Mouse (Mus musculus): ENCODE measurements at regions not wholly inside any gene's neighbourhood (a gene's known extent, or its start where the extent isn't known, plus 50 kb on each side); places are given as distances from the start of the nearest gene placed in this dataset.

DNA sequence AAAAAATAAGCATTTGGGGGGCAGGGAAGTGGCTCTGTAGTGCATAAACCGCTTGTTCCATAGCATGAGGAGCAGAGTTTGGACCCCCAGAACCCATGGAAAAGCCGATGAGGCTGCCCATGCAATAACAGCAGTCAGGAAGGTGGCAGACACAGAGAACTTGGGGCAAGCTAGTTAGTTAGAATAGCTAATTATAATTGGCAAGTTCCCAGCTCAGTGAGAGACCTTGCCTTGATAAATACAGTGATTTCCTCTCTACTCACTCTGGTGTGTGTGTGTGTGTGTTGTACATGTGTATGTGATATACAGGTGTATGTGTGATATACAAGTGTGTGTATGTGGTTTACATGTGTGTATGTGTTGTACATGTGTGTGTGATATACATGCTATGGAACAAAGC is 226.4 kb downstream of the 3110018I06Rik start:
- ATAC-seq (ENCODE audit: low FRiP score, low TSS enrichment) (no peak), DNase-seq (ENCODE audit: low spot score) (no peak)
- no peaks in the 10 kb centered on the region for H3K9me3 ChIP-seq (ENCODE audit: control insufficient read depth, low read length)
- TF ChIP-seq CTCF (IDR thresholded peaks at IDR 0.05; ENCODE audit: low read depth) (no peak), EP300 (optimal IDR thresholded peaks at IDR 0.05) (no peak)
- H3K36me3 ChIP-seq (ENCODE audit: control insufficient read depth, insufficient read depth, low read length), result no peaks in the 10 kb centered on the region
- no peaks in the 10 kb centered on the region for H3K27me3 ChIP-seq (ENCODE audit: control insufficient read depth, insufficient read depth, low read length)
- no peak overlapping the region for H3K4me2 ChIP-seq (replicated peaks; ENCODE audit: low read depth)
- no peaks in the 10 kb centered on the region for H3K4me1 ChIP-seq (replicated peaks; ENCODE audit: control insufficient read depth, insufficient read depth)
- H3K4me3 ChIP-seq (ENCODE audit: low read depth, low read length), result no peak overlapping the region
- no peak overlapping the region for H3K27ac ChIP-seq (replicated peaks)
- 87% methylated on average over 2 of the region's 2 CpGs for WGBS
- H3K9ac ChIP-seq (ENCODE audit: low read length), result no peak overlapping the region

DNA sequence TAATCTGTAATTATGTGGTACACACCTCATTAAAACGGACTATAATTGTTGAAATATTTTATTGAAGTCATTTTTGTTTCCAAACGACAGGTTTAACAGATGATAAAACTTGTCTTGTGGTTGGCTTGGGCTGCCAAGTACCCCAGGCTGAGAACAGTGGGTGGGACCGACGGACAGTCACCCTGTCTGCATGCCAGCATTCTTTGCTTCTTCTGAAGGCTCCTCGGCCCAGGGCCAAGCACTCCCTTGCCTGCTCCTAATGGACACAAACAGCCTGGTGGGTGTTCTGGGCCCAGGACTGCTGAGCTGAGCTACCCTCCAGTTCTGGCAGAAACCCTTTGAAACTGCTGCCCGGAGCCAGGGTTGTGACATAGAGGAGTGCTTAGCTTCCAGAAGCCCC is 227.4 kb downstream of the 3110018I06Rik start:
- Histone ChIP-seq H3K9me3 (ENCODE audit: control insufficient read depth, low read length) (no peaks in the 10 kb centered on the region), H3K27me3 (ENCODE audit: control insufficient read depth, insufficient read depth, low read length) (no peaks in the 10 kb centered on the region), H3K9ac (ENCODE audit: low read length) (no peak overlapping the region), H3K4me1 (replicated peaks; ENCODE audit: control insufficient read depth, insufficient read depth) (no peaks in the 10 kb centered on the region), H3K4me2 (replicated peaks; ENCODE audit: low read depth) (no peak overlapping the region), H3K4me3 (ENCODE audit: low read depth, low read length) (no peak overlapping the region), H3K36me3 (ENCODE audit: control insufficient read depth, insufficient read depth, low read length) (no peaks in the 10 kb centered on the region), H3K27ac (replicated peaks) (no peak overlapping the region)
- 31% methylated on average over 6 of the region's 6 CpGs for WGBS
- DNase-seq (ENCODE audit: low spot score), result no peak
- TF ChIP-seq EP300 (optimal IDR thresholded peaks at IDR 0.05) (no peak), CTCF (IDR thresholded peaks at IDR 0.05; ENCODE audit: low read depth) (no peak)
- no peak for ATAC-seq (ENCODE audit: low FRiP score, low TSS enrichment)

DNA sequence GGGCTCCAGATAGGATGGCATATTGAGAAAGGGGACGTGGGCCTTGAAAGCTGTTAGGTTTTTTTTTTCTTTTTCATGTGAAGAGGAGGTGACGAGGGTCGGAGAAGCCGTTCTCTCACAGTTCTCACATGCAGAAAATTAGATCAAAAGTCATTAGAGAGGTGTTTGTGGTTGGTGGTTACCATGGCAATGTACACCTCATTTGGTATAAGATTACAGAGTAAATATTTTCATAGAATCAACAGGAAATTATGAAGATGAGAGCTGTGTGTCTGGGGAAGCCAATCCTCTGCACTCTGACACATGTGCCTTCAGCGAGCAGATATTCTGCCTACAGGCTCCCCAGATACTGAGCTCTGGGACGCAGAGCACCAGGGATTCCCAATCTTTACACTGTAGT is 232.5 kb downstream of the 3110018I06Rik start:
- Histone ChIP-seq H3K27me3 (ENCODE audit: control insufficient read depth, insufficient read depth, low read length) (no peaks in the 10 kb centered on the region), H3K9me3 (ENCODE audit: control insufficient read depth, low read length) (no peaks in the 10 kb centered on the region), H3K36me3 (ENCODE audit: control insufficient read depth, insufficient read depth, low read length) (no peaks in the 10 kb centered on the region), H3K27ac (replicated peaks) (no peak overlapping the region), H3K9ac (ENCODE audit: low read length) (no peak overlapping the region), H3K4me3 (ENCODE audit: low read depth, low read length) (no peak overlapping the region), H3K4me1 (replicated peaks; ENCODE audit: control insufficient read depth, insufficient read depth) (no peaks in the 10 kb centered on the region), H3K4me2 (replicated peaks; ENCODE audit: low read depth) (no peak overlapping the region)
- WGBS, result 82% methylated on average over 6 of the region's 6 CpGs
- DNase-seq (ENCODE audit: low spot score) (no peak), ATAC-seq (ENCODE audit: low FRiP score, low TSS enrichment) (no peak)
- no peak for TF ChIP-seq CTCF (IDR thresholded peaks at IDR 0.05; ENCODE audit: low read depth)
- TF ChIP-seq EP300 (optimal IDR thresholded peaks at IDR 0.05), result no peak

DNA sequence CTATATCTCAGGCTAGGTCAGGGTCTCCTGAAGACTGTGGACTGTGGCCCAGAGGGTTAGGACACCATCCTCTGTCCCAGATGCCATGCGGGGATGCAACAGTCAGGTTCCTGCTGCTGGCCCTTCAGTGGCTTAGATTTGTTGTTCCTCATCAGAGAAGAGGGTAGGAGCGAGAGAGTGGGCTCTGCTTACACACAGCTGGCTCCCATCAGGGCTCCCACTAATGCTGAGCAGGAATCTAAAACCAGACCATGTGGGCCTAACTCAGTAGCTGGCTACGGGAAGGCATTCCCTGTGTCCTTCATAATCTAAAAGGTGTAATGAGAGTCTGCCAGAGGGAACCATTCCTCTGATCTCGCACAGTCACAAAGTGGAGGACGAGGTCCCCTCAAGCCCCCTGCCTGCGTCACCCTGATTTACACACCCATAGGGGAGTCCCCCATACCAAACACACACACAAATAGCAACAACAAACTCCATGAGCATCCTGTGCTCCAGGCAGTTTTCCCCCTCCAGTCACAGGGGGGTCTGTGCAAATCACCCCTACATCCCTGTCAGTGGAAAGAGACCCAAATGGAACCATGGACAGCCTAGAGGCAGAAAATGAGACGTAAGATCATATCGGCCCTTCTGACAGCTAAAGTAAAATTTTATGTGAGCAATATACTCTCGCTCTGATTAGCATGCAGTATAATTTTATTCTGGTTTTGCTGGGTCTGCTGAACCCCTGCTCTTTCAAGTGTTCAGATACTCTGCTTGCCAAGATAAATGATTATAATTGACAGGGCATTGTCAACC is 234.8 kb downstream of the 3110018I06Rik start:
- ATAC-seq (ENCODE audit: low FRiP score, low TSS enrichment), result no peak
- H3K9ac ChIP-seq (ENCODE audit: low read length), result no peak overlapping the region
- H3K27me3 ChIP-seq (ENCODE audit: control insufficient read depth, insufficient read depth, low read length), result no peaks in the 10 kb centered on the region
- H3K4me3 ChIP-seq (ENCODE audit: low read depth, low read length), result no peak overlapping the region
- H3K36me3 ChIP-seq (ENCODE audit: control insufficient read depth, insufficient read depth, low read length), result no peaks in the 10 kb centered on the region
- no peak for TF ChIP-seq CTCF (IDR thresholded peaks at IDR 0.05; ENCODE audit: low read depth)
- no peak for TF ChIP-seq EP300 (optimal IDR thresholded peaks at IDR 0.05)
- H3K9me3 ChIP-seq (ENCODE audit: control insufficient read depth, low read length), result no peaks in the 10 kb centered on the region
- H3K4me2 ChIP-seq (replicated peaks; ENCODE audit: low read depth), result no peak overlapping the region
- DNase-seq (ENCODE audit: low spot score), result no peak
- no peak overlapping the region for H3K27ac ChIP-seq (replicated peaks)
- WGBS, result 79% methylated on average over 9 of the region's 9 CpGs
- H3K4me1 ChIP-seq (replicated peaks; ENCODE audit: control insufficient read depth, insufficient read depth), result no peaks in the 10 kb centered on the region

DNA sequence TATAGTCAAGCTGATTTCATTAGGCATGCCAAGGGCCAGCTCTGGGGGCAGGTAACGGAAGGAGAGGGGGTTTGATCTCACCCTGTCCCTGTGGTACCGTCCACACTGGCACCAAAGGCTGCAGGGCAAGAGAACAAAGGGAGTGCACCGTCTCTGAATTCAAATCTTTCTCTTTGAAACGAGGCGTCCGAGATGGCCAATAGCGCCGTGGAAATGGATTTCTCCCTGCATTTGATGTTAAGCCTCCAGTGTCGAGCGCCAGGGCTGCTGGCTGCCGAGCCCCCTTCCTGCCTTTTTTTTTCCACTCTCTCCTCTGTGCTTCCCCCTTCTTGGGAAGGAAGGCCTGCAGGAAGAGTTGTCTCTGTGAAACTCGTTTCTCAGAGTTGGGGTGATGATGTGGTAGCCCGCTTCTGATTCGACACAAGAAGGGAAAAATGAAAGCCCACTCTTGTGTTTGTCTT is 235.5 kb downstream of the 3110018I06Rik start:
- no peak for DNase-seq (ENCODE audit: low spot score)
- H3K36me3 ChIP-seq (ENCODE audit: control insufficient read depth, insufficient read depth, low read length), result no peaks in the 10 kb centered on the region
- WGBS, result 55% methylated on average over 14 of the region's 14 CpGs

DNA sequence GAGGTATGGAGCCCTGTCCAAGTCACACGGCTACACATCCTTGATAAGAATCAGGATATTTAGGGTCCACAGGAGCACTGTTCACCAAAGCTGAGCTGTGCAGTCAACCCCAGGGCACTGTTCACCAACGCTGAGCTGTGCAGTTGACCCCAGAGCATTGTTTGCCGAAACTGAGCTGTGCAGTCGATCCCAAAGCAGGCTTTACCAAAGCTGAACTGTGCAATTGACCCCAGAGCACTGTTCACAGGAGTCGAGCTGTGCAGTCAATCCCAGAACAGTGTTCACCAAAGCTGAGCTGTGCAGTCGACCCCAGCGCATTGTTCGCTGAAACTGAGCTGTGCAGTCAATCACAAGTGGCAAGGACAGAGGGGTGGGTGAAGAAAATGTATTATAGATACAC is 236.0 kb downstream of the 3110018I06Rik start:
- ATAC-seq (ENCODE audit: low FRiP score, low TSS enrichment), result no peak
- Histone ChIP-seq H3K27me3 (ENCODE audit: control insufficient read depth, insufficient read depth, low read length) (no peaks in the 10 kb centered on the region), H3K9me3 (ENCODE audit: control insufficient read depth, low read length) (no peaks in the 10 kb centered on the region), H3K4me1 (replicated peaks; ENCODE audit: control insufficient read depth, insufficient read depth) (no peaks in the 10 kb centered on the region), H3K4me3 (ENCODE audit: low read depth, low read length) (no peak overlapping the region), H3K4me2 (replicated peaks; ENCODE audit: low read depth) (no peak overlapping the region), H3K36me3 (ENCODE audit: control insufficient read depth, insufficient read depth, low read length) (no peaks in the 10 kb centered on the region), H3K27ac (replicated peaks) (no peak overlapping the region), H3K9ac (ENCODE audit: low read length) (no peak overlapping the region)
- 48% methylated on average over 8 of the region's 8 CpGs for WGBS
- TF ChIP-seq CTCF (IDR thresholded peaks at IDR 0.05; ENCODE audit: low read depth) (no peak), EP300 (optimal IDR thresholded peaks at IDR 0.05) (no peak)
- DNase-seq (ENCODE audit: low spot score), result no peak

More for the DNA sequence above, 235.5 kb downstream of the 3110018I06Rik start:
- no peak overlapping the region for H3K4me2 ChIP-seq (replicated peaks; ENCODE audit: low read depth)
- no peak overlapping the region for H3K9ac ChIP-seq (ENCODE audit: low read length)
- H3K4me3 ChIP-seq (ENCODE audit: low read depth, low read length), result no peak overlapping the region
- no peak for ATAC-seq (ENCODE audit: low FRiP score, low TSS enrichment)
- no peaks in the 10 kb centered on the region for H3K4me1 ChIP-seq (replicated peaks; ENCODE audit: control insufficient read depth, insufficient read depth)
- H3K27me3 ChIP-seq (ENCODE audit: control insufficient read depth, insufficient read depth, low read length), result no peaks in the 10 kb centered on the region
- H3K9me3 ChIP-seq (ENCODE audit: control insufficient read depth, low read length), result no peaks in the 10 kb centered on the region
- H3K27ac ChIP-seq (replicated peaks), result no peak overlapping the region
- TF ChIP-seq EP300 (optimal IDR thresholded peaks at IDR 0.05) (no peak), CTCF (IDR thresholded peaks at IDR 0.05; ENCODE audit: low read depth) (no peak)

All from stomach, postnatal 0 days (tissue).